Mouse (Mus musculus): ENCODE results near the gene Zfp872.

GRCm38 (mm10) chr9:22214549-22214948 lies 26.7 kb downstream of the Zfp872 start:
- TF ChIP-seq EP300 (IDR thresholded peaks at IDR 0.05; ENCODE audit: insufficient read depth, low read depth, low read length): no peak
- no peak for TF ChIP-seq POLR2A (IDR thresholded peaks at IDR 0.05; ENCODE audit: insufficient read depth, low read depth, low read length)
